Mouse (Mus musculus): ENCODE measurements around the gene Rbfox1.

- TF ChIP-seq CTCF (IDR thresholded peaks at IDR 0.05; ENCODE audit: control insufficient read depth, insufficient read depth, low read length) (no peak), POLR2A (IDR thresholded peaks at IDR 0.05; ENCODE audit: borderline replicate concordance, control insufficient read depth, low read depth, low read length) (no peak)
Observed at GRCm38 (mm10) chr16:7115945-7116344, 1230.8 kb downstream of the Rbfox1 start.

Data from bone marrow, adult 2 months (tissue).